Mouse (Mus musculus) limb, embryonic 11.5 days (tissue): ENCODE measurements around the gene Lrp5. TPM values are rescaled to one million over a fixed set of nuclear protein-coding genes. Genes with fewer than 3 reads are reported as not detected.
A peak's percentile ranks its signal among the peaks of the same experiment; 100 is the strongest.

Source experiments
- ATAC-seq: fragments of 200-750 bp; cut with Nextera tagmentation; 2 replicates; pipeline ENCODE4 v1.8.0; 2017; ENCODE audit warnings: low read depth; ENCODE audit not compliant: insufficient number of reproducible peaks, low FRiP score, low TSS enrichment
- DNase-seq: peaks from one replicate; pipeline ENCODE4 v3.0.0-alpha.2; 2015; ENCODE audit warnings: low spot score
- H3K27ac ChIP-seq: fragments of 300-500 bp; sonication (generic); replicated peaks from 2 replicates; pipeline ENCODE4 v1.5.1; 2014; ENCODE audit warnings: low read depth, mild to moderate bottlenecking, low read length
- H3K27me3 ChIP-seq: fragments of 300-500 bp; sonication (generic); 2 replicates; pipeline ENCODE4 v1.6.1; 2014; ENCODE audit warnings: mild to moderate bottlenecking, low read length, mixed read lengths; ENCODE audit not compliant: control insufficient read depth, insufficient read depth
- H3K36me3 ChIP-seq: fragments of 300-500 bp; sonication (generic); 2 replicates; pipeline ENCODE4 v1.6.1; 2014; ENCODE audit warnings: mild to moderate bottlenecking, low read length, moderate library complexity, mixed read lengths; ENCODE audit not compliant: control insufficient read depth, insufficient read depth
- H3K4me1 ChIP-seq: fragments of 300-500 bp; sonication (generic); 2 replicates; pipeline ENCODE4 v1.6.1; 2014; ENCODE audit warnings: low read length, mixed read lengths; ENCODE audit not compliant: control insufficient read depth, insufficient read depth
- H3K4me2 ChIP-seq: fragments of 300-500 bp; sonication (generic); 2 replicates; pipeline ENCODE4 v1.6.1; 2014; ENCODE audit warnings: low read depth, mild to moderate bottlenecking, moderate library complexity; ENCODE audit not compliant: severe bottlenecking
- H3K4me3 ChIP-seq: fragments of 300-500 bp; sonication (generic); 2 replicates; pipeline ENCODE4 v1.5.1; 2014; ENCODE audit warnings: low read depth, low read length
- H3K9ac ChIP-seq: fragments of 300-500 bp; sonication (generic); 2 replicates; pipeline ENCODE4 v1.6.1; 2014; ENCODE audit warnings: mild to moderate bottlenecking, low read length
- H3K9me3 ChIP-seq: fragments of 300-500 bp; sonication (generic); 2 replicates; pipeline ENCODE4 v1.6.1; 2016; ENCODE audit warnings: low read length; ENCODE audit not compliant: control insufficient read depth
- WGBS: fragments of 180-500 bp; shearing (Covaris S2); extraction: QIAGEN DNeasy Blood & Tissue Kit; methylation state at CpG from one replicate; pipeline ENCODE4 v1.1.7; 2014; 5-methylcytosine and 5-hydroxymethylcytosine counted together
- polyA plus RNA-seq: library from polyadenylated mRNA; unstranded; fragments of >200 nt; fragmentation: Nextera tagmentation; extraction: Ambion mirVana; gene quantifications from 2 replicates; pipeline ENCODE4 v1.2.1, GENCODE M21; 2014

Lrp5 gene
- polyA plus RNA-seq, 1 experiment from 2014 or later, result 7.9 TPM

- ATAC-seq (no peak), DNase-seq (no peak)
- H3K9ac ChIP-seq, result no peak overlapping the region
- H3K4me2 ChIP-seq, result no peak overlapping the region
- peaks cover 25% of the 10 kb centered on the region; the same call in 1 of the 2 replicates for H3K36me3 ChIP-seq
- no peaks in the 10 kb centered on the region for H3K9me3 ChIP-seq
- H3K27ac ChIP-seq, result no peak overlapping the region
- 67% methylated on average over 5 of the region's 5 CpGs for WGBS
- H3K27me3 ChIP-seq, result no peaks in the 10 kb centered on the region
- H3K4me1 ChIP-seq, result no peaks in the 10 kb centered on the region
- H3K4me3 ChIP-seq, result no peak overlapping the region
These were observed 55.9 kb downstream of the Lrp5 start for GRCm38 (mm10) chr19:3630486-3630885.

GRCm38 (mm10) chr19:3630027-3630426 is 56.3 kb downstream of the Lrp5 start:
- ATAC-seq (no peak), DNase-seq (no peak)
- no peaks in the 10 kb centered on the region for H3K27me3 ChIP-seq
- H3K9ac ChIP-seq, result no peak overlapping the region
- no peak overlapping the region for H3K4me3 ChIP-seq
- H3K36me3 ChIP-seq, result peaks cover 21% of the 10 kb centered on the region; the same call in 1 of the 2 replicates
- no peak overlapping the region for H3K27ac ChIP-seq
- H3K9me3 ChIP-seq, result no peaks in the 10 kb centered on the region
- WGBS, result 97% methylated on average over 20 of the region's 20 CpGs
- no peak overlapping the region for H3K4me2 ChIP-seq
- H3K4me1 ChIP-seq, result no peaks in the 10 kb centered on the region

DNA sequence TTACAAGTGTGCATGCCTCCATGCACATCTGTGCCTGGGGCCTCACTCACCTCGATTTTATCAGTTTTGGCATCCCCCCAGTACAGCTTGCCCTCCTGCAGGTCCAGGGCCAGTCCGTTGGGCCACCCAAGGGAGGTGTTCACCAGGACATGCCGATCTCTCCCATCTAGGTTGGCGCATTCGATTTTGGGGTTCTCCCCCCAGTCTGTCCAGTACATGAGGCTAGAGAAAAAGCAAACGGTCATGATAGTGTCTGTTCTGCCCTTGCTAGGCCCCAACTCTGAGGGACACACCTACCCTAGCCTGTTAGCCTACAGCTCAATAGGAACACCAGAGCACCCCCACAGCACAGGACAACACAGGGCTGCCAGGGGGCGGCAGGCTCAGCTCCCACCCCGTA is 58.1 kb downstream of the Lrp5 start:
- Histone ChIP-seq H3K4me3 (no peak overlapping the region), H3K27ac (no peak overlapping the region), H3K4me1 (no peaks in the 10 kb centered on the region), H3K9me3 (no peaks in the 10 kb centered on the region; the same call in 1 of the 2 replicates), H3K36me3 (peaks cover 23% of the 10 kb centered on the region; the same call in 1 of the 2 replicates), H3K27me3 (no peaks in the 10 kb centered on the region), H3K9ac (no peak overlapping the region), H3K4me2 (no peak overlapping the region)
- no peak for ATAC-seq
- WGBS, result 95% methylated on average over 8 of the region's 8 CpGs
- no peak for DNase-seq

GRCm38 (mm10) chr19:3625111-3625510 is 61.3 kb downstream of the Lrp5 start:
- WGBS, result 87% methylated on average over 7 of the region's 7 CpGs
- H3K27me3 ChIP-seq, result no peaks in the 10 kb centered on the region
- H3K4me3 ChIP-seq, result no peak overlapping the region
- H3K36me3 ChIP-seq, result peaks cover 32% of the 10 kb centered on the region
- no peak overlapping the region for H3K27ac ChIP-seq
- H3K4me1 ChIP-seq, result no peaks in the 10 kb centered on the region
- H3K9ac ChIP-seq, result no peak overlapping the region
- H3K9me3 ChIP-seq, result peaks cover 4% of the 10 kb centered on the region; the same call in 1 of the 2 replicates
- no peak overlapping the region for H3K4me2 ChIP-seq
- ATAC-seq, result no peak
- no peak for DNase-seq

GRCm38 (mm10) chr19:3623824-3624223 is 62.5 kb downstream of the Lrp5 start:
- no peak overlapping the region for H3K27ac ChIP-seq
- DNase-seq, result peak; percentile 80
- no peak overlapping the region for H3K4me3 ChIP-seq
- H3K27me3 ChIP-seq, result no peaks in the 10 kb centered on the region
- H3K4me2 ChIP-seq, result no peak overlapping the region
- peaks cover 37% of the 10 kb centered on the region for H3K36me3 ChIP-seq
- H3K9ac ChIP-seq, result no peak overlapping the region
- WGBS, result 64% methylated on average over 5 of the region's 5 CpGs
- no peaks in the 10 kb centered on the region for H3K4me1 ChIP-seq
- ATAC-seq, result no peak
- peaks cover 11% of the 10 kb centered on the region; the same call in 1 of the 2 replicates for H3K9me3 ChIP-seq

DNA sequence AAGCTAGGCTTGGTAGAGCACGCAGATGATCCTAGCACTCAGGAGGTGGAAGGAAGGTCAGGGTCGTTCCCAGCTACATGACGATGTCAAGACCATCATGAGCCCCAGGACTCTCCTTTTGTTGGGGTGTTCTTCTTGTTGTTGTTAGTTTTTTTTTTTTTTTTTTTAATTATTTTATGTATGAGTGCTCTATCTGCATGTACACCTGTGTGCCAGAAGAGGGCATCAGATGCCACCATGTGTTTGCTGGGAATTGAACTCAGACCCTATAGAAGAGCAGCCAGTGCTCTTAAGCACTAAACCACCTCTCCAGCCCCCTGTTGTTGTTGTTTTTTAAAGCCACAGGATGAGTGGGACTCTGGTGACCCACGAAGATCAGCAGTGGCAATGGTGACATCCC is 63.1 kb downstream of the Lrp5 start:
- H3K36me3 ChIP-seq, result peaks cover 37% of the 10 kb centered on the region
- no peaks in the 10 kb centered on the region for H3K27me3 ChIP-seq
- peaks cover 11% of the 10 kb centered on the region; the same call in 1 of the 2 replicates for H3K9me3 ChIP-seq
- ATAC-seq (no peak), DNase-seq (no peak)
- no peaks in the 10 kb centered on the region for H3K4me1 ChIP-seq
- no peak overlapping the region for H3K27ac ChIP-seq
- no peak overlapping the region for H3K4me3 ChIP-seq
- WGBS, result 95% methylated on average over 4 of the region's 4 CpGs
- no peak overlapping the region for H3K9ac ChIP-seq
- no peak overlapping the region for H3K4me2 ChIP-seq

- DNase-seq (no peak), ATAC-seq (no peak)
- Histone ChIP-seq H3K27ac (no peak overlapping the region), H3K9ac (no peak overlapping the region), H3K4me3 (no peak overlapping the region), H3K27me3 (no peaks in the 10 kb centered on the region), H3K4me1 (no peaks in the 10 kb centered on the region), H3K9me3 (peaks cover 11% of the 10 kb centered on the region; the same call in 1 of the 2 replicates), H3K4me2 (no peak overlapping the region), H3K36me3 (peaks cover 34% of the 10 kb centered on the region)
- 93% methylated on average over 10 of the region's 10 CpGs for WGBS
These were observed 65.5 kb downstream of the Lrp5 start for GRCm38 (mm10) chr19:3620871-3621270.

DNA sequence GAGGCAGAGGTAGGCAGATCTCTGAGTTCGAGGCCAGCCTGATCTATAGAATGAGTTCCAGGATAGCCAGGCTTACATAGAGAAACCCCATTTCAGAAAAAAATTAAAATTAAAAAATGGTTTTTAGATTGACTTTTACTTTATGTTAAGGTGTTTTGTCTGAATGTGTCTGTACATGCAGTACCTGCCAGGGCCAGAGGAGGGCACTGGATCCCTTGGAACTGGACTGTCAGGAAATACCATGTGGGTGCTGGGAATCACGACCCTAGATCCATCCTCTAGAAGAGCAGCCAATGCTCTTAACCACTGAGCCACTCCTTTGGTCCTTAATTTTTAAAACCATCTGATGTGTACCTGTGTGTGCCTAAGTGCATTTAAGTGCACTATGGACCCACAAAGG is 67.0 kb downstream of the Lrp5 start:
- no peaks in the 10 kb centered on the region for H3K4me1 ChIP-seq
- H3K27ac ChIP-seq, result no peak overlapping the region
- no peaks in the 10 kb centered on the region for H3K27me3 ChIP-seq
- H3K9me3 ChIP-seq, result peaks cover 11% of the 10 kb centered on the region; the same call in 1 of the 2 replicates
- ATAC-seq (no peak), DNase-seq (peak; percentile 50)
- H3K4me3 ChIP-seq, result no peak overlapping the region
- no peak overlapping the region for H3K9ac ChIP-seq
- no peak overlapping the region for H3K4me2 ChIP-seq
- peaks cover 41% of the 10 kb centered on the region for H3K36me3 ChIP-seq
- WGBS, result 89% methylated on average over 2 of the region's 2 CpGs

DNA sequence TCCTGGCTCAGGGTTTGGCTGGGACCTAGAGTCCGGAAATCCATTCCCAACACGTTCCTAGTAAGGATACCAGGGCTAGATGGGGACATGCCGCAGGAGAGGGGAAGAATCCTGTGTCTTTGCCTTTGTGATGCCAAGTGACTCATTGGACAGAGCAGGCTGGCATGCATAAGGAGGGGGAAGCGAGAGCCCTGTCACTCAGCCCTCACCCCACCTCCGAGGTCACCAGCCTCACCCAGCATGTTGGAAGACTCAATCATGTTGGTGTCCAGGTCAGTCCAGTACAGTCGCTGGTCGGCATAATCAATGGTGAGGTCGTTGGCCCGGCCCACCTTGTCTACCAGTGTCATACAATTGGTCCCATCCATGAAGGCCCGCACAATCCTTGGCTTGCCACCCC is 72.4 kb downstream of the Lrp5 start:
- Histone ChIP-seq H3K36me3 (peaks cover 20% of the 10 kb centered on the region), H3K9ac (no peak overlapping the region), H3K27me3 (no peaks in the 10 kb centered on the region), H3K4me1 (no peaks in the 10 kb centered on the region), H3K4me3 (no peak overlapping the region), H3K27ac (no peak overlapping the region), H3K4me2 (no peak overlapping the region; the same call in 1 of the 2 replicates), H3K9me3 (no peaks in the 10 kb centered on the region)
- DNase-seq (no peak), ATAC-seq (no peak)
- WGBS, result 93% methylated on average over 10 of the region's 10 CpGs
